Mouse (Mus musculus) spleen, postnatal 10 days (tissue): ENCODE measurements around the gene Tcp11l2.
A peak's percentile ranks its signal among the peaks of the same experiment; 100 is the strongest.

ENCODE experiments used
- DNase-seq, 2 experiments: peaks; one replicate each; pipeline ENCODE4 v3.0.0; 2021 to 2022; ENCODE audit warnings: low spot score in 2 of 2

Tcp11l2 gene

DNA sequence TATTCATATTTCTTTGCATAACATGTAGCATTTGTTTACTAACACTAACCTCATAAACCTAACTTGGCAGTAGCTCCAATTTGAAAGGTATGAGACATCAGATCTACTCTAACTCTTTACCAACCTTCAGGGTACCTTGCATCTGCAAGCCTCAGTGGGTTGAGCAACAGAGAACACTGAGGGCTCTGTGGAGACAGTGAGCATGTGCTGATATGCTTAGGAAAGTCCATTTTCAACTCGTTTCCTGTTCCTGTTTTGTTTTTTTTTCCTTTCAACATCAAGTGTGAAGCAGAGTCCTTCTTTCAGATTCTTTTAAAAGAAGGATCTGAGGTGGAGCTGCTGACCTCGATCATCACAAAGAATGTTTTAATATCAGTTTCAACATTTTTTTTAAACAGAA, 20.3 kb upstream of the Tcp11l2 start:
- DNase-seq = no peak

DNA sequence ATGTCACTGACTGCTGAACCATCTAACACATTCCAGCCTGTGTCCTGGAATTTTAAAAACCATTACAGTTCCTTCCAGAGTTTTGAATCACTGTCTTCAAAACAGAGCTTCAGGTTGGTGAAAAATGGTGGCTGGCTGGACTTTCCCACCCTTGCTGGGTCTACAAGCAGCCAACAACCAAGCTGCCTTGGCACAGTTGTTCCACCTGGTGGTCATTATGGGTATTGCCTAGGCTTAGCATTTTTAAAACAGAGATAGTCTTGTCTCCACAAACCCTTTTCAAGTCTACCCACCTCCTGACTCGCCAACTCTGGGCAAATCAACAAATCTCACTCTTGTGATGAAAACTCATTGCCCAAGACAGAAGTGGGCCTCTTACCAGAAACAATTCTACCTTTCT, 17.9 kb upstream of the Tcp11l2 start:
- DNase-seq = no peak

DNA sequence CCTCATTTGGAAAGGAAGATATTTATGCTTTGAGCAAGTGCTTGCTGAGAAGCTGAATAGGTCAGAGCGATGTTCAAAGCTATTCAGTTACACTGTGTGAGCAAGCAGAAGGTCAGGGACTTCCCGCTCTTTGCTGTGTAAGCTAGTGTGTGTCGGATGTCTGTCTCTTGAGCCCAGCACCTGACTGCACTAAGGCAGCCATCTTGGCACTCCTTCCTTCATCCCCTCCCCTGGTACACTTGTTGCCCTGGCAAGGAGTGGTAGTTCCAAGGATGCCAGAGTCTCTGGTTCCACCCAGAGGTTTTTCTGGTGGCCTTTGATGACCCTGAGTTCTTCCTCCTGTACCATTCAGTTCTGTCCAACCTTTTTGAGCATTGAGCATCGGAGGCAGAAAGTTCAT, 16.4 kb upstream of the Tcp11l2 start:
- no peak for DNase-seq

DNA sequence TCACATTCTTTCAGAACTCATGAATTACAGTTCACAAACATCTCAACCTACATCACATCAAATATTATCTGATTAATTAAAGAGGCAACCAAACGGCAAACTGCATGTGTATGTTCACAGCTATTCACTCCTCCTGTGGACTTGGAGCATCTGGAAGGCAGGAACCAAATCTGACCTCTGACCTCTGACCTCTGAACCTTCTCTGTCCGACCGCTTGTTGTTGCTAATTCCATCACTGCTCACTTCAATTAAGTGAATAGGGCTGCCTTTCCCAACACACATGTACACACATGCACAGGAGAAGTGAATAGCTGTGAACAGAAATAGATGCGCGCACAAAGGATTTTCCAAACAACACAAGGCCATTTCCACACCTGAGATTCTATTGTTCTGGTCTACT, 14.3 kb upstream of the Tcp11l2 start:
- no peak for DNase-seq

DNA sequence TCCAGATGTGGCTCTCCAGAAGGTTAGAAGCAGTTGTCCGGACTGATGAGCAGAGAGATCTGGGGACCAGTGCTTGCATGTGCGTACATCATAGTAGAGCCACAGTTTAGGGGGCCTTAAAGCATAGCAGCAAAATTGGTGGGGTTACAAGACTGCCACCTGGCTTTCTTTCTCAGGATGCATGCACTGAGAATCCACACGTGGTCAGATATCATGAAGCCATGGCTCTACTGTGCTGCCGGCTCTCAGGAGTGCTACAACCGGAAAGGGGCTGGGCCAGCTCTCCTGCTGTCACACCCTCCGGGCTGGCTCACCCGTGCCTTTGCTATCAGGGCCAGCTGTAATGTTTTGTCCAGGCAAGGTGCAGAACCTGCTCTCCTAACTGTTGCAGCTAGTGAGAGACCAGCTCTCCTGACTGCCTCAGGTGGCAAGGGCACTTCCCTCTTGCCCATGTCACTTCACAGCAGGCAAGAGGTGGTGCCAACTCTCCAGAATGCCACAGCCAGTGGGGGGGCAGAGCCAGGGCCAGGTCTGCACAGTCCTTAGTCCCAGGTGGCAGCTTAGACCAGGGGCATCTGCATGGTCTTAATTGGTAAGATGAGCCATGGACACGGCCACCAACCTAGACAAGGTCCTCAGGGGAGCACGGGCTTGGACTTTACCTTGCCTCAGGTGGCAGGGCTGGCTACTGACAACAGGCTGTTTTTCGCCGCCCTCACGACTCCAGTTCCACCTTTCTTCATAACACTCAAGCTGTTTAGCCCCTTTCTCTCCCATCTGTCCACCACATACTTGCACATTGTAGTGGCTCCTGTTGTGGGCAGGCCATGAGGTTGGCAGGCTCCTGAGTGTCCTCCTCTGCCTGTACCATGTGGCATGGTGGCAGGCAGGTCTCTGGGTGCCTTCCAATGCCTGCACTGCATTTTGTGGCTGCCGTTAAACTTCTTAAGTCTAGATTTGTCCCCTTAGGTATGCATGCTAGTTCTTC, 13.6 kb upstream of the Tcp11l2 start:
- peak in 1 of 2 experiments; percentile 61 for DNase-seq

DNA sequence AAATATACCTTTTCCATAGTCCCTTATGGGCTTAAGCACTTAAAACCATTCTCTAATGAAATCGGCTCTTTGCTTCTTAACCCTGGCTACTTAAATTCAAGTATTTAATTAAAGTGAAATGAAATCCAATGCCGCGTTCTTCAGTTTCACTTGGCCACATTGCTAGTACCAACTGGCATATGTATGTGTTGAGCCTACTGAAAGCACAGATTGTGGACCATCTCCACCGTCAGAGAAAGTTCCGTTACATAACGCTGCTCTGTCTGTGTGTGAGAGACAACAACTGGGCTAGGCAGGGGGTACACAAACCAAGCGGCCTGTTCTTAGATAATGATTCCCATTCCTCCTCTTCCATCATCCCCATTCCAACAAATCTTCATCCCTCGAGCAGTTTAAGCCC, 12.0 kb upstream of the Tcp11l2 start:
- no peak for DNase-seq

DNA sequence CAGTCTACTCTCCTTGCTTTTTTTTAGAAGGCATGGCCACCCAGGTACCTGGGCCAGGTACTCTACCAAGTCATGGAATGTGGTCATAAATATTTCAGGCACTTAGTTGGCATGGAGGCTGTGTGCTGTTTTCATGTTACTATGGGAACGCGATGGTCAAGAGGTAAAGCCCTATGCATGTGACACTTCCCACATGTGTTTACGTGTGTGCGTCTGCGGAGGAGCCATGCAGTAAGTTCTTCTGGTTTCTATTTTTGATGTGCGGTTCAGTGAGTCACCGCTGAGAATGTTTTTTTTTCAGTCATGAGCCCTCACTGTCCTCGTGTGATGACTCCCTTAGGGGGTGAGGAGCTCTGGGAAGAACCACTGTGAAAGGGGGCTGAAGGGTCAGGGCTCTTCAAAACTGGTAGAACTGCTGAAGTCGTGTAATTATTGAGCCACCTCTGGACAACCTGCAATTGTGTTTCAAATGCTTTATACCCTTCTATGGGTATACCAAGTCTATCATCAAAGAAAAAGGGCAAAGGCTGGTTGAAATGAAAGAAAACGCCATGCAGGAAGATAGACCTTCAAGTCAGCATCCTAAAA, 5.3 kb upstream of the Tcp11l2 start:
- no peak for DNase-seq

DNA sequence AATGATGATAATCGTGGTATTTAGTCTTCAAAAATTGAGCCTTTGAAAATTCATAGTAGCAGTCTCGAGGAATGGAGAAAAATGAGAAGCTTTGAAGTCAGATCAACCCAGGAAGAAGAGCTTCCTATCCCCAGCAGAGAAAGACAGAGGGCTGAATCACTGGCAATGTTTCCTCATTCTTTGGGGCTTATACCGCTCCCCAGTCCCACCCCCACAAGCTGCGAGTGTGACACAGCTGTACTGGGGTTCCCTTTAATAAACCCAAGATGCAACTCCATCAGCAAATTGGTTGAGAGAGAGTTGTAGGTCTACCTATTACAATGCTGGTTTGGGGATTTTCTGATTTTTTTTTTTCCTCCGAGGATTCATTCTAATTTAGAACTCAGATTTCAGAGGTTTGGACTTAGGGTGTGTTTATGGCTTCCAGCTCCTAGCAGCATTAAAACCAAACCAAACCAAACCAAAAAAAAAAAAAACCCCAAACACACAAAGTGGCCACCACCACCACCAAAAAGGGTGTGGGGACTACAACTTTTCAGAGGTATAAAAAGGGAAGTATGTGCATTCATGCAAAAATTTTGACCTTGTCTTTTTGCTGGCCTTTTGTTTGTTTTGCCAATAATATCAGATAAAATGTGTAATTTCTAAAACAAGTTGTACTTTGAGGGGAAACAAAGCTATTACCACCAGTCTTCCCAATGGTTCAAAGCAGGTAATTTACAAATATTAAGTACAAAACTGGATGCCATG, 2.6 kb upstream of the Tcp11l2 start:
- DNase-seq = peak in 1 of 2 experiments; percentile 39

DNA sequence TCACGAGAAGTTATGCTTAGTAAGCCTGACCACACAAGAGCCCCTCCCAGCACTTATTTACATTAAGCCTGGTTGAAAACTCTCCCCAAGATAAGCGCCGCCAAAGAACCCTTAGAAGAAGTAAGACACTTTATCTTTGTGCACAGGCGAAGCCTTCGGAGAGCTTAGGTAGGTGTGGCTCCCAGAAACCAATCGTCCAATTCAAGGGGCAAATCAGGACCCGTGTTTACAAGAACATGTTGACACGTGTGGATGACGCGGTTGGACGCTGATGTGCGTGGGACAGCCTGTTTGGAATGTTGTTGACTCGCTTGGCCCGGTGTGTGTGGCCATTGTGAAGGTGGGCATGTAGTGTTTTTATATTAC, 414 bp upstream of the Tcp11l2 start:
- no peak for DNase-seq

DNA sequence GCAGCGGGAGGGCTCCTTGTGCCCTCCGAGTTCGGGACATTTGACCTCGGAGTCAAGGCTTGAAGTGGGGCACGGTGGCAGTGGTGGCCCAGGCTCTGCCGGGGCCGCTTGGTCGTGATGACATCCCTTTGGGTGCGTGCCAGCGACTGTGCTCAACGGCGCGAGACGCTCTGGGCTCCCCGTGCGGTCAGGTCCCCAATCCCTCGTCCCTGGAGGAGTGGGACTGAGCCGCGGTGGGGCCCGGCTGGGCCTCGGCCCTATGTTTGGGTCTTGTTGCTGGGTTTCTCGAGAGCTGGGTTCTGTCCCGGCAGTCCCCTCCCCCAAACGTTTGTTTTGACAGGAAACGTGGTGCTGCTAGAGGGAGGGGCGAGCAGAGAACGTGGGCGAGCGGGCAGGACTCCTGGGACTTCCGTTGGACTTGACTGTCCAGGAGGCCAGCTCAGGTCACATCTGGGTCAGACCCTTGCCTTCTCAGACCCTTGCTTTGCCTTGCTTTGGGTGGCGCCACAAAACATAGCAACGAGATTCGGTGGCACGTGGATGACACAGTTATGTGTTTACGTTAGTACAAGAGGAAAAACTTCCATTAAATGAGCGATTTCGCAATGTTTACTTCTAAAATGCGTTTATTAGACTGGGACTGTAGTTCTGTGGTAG, 773 bp downstream of the Tcp11l2 start:
- peak; percentile 81 to 87 for DNase-seq

DNA sequence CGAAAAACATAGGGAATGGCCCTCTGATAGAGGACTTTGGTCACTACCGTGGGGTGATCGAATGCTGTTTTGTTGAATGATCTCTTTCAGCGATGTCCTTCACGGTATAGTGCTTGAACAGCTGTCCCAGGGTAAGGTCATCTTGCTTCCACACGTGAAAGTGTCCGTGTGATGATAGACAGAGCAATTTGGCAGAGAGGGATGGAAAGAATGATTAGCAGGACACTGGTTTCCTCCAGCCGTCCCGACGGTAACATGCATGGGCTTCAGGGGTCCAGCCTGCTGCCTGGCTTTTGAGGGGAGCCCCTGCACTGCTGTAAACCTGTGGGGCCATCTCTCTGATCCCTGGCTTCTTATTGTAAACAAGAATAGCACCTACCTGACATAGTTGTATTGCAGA, 2.3 kb downstream of the Tcp11l2 start:
- DNase-seq = no peak

DNA sequence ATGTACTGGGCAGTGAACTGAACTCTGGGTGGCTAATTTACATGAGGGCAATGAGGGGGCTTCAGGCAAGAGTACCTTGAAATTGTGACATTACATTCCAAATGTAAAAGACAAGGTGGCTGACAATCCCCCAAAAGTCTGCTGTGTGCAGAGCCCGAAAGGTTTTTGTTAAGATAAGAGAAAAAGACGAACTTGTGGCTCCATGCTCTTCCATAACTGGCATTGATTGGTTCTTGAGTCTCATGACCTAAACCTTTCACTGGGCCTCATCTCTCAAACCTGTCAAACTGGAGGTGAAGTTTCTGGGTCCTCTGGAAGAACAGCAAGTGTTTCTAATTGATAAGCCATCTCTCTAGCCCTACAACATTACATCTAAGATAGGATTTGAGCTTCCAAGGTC, 3.1 kb downstream of the Tcp11l2 start:
- DNase-seq = no peak

DNA sequence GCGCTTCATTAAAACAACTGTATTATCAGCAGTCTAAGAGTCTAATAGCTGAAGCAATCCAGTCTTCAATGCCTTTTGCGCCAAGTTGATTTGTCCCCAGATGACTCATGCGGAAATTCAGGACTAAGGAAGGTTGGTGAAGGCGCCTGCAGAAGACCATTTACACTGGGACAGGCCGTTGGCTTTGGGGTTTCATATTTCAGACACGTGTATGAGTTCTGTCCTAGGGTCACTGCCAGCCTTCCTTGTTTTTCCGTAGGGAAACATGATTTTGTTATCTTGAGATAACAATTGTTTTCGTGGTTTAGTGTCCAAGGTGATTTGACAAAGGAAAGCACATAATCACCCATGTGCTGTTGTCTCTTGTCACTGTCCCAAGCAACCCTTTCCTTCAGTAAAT, 4.8 kb downstream of the Tcp11l2 start:
- no peak for DNase-seq

DNA sequence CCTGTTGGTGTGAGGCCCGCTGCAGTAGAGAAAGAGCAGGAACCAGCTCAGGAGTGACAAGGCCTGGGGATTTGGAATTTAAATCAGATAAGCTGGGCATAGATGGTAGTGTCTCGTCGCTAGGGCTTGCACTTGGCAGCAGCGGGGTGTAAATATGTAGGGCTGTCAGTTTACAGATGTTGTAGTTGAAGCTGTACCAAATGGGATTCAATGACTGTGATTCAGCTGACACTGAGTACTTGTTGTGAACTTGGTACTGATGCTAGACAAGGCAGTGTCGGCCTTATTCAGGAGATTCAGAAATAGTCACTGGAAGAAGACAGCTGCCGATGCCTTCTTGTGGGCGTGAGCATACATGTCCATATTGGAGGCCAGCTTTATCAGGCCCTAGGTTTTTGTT, 5.8 kb downstream of the Tcp11l2 start:
- no peak for DNase-seq

DNA sequence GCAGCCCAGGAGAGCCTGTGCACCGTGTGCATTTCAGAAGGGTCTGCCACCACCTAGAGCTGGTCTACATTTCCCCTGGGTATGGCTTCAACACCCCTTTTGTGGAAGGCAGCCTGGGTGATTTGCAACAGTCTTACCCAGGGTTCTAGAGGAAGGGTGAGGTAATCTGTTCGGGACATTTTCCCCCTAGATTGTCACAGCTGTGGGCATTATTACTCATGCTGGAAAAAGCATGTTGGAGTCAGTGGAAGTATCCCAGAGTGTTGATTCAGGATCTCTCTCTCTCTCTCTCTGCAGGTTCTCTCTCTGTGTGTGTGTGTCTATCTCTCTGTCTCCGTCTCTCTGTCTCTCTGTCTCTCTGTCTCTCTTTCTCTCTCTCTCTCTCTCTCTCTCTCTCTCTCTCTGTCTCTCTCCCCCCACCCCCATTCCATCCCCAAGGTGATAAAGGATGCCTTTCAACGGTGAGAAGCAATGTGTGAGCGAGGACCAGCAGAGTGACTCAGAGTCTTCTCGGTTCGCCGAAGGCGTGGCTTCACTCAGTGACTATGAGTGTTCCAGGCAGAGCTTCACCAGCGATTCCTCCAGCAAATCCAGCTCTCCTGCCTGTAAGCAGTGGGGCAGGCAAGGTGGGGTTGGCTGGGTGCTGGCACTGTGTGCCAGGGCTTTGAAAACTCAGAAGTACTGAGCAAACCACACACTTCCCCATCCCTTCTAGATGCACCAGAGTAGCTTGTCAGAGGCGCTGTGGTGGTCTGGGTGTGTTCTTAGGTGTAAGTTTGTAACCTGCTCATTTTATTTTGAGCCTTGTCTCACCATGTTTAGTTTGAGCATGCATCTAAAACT, 8.2 kb downstream of the Tcp11l2 start:
- DNase-seq = no peak

DNA sequence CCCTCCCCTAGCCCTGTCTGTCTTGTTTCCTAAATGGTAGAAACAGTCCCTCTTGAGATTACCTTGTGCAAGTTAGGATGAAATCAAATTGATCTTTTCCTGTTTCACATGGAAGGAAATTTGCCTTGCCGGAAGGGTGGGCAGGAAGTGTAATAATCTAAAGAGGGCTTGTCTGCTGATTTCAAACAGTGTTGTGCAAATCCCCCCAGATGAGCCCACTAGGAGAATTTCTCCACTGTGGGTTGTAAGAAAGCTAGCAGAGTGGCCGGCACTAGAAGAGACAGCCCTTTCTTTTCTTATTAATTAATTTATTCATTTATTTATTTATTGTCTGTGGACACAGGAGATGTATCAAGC, 8.8 kb downstream of the Tcp11l2 start:
- no peak for DNase-seq

DNA sequence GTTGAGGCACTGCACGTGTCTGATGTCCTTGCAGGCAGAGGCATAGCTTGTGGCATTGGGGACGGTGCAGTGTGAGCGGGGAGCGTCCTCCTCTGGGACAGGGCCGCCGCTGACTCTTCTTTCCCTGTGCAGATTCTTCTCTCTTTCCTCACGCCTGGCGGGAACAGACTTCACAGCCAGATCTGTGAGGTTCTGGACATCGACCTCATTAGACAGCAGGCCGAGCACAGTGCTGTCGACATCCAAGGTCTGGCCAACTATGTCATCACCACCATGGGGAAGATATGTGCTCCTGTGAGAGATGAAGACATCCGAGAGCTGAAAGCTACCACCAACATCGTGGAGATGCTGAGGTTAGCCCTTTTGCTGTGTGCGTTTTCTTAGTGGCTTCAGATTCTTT, 14.5 kb downstream of the Tcp11l2 start:
- DNase-seq = no peak

DNA sequence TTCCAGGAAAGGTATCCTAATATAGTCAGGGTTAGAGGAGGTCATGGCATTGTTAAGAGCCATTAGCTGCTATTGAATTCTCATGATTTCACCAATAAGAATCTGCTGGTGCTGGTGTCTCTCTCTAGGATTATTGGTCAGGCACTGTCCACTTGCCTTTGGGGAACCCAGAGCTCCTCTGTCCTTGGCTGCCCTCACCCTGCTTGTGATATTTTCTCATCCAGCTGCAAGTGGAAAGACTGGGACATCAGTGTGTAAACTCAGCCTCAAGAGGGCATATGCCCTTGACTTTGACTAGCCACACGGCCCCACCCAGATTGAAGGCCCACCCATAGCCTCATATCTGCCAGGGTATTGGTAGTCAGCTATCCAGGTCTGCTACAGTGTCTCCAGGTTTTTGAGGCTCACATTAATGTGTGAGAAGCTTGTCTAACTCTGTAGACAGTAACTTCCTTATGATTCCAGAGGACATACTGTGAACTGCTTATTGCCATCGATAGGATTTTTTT, 15.3 kb downstream of the Tcp11l2 start:
- DNase-seq = no peak

DNA sequence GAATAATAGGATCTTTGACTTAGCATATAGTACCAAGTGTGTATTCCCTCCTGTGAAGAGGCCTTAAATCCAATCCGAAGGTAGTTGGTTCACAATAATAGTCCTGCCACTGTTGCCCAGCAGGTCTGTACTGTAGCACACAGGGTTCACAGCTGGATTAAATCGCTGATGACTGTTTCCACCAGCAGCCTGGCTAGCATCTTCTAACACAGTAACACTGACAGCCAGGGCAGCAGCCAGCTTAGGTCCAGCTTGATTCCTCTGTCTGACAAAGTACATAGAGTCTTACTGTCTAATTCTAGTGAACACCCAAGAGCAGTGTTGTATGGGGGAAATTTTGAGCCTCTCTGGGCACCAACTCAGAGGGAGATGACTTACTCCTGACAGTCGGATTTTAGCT, 16.3 kb downstream of the Tcp11l2 start:
- no peak for DNase-seq

DNA sequence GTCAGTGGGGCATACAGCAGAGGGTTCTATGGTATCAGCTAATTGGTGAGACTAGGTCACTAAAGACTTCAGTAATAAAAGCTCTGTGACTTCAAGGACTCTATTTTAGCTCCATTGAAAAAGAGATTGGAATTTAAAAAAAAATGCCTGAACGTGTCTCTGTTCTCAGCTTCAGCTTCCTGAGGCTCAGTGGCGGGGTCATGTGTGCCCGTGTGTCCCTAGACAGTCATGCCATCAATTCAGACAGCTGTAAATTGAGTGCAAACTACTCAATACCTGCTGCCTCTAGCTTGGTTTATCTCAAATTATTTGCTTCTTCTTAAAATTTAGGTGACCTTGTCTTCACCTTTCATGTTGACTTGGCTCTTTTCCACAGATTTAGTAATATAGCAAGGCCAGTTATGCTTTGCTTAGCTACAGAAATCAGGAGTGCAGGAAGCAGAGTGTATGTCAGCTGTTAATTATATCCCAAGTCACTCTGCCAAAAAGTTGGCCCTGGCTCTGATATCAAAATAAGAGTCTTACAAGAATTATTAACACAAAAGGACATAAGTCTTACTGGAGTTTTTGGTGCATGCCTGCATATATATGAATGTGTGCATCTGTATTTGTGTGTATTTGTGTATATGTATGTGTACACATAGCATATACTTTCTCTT, 20.8 kb downstream of the Tcp11l2 start:
- no peak for DNase-seq

DNA sequence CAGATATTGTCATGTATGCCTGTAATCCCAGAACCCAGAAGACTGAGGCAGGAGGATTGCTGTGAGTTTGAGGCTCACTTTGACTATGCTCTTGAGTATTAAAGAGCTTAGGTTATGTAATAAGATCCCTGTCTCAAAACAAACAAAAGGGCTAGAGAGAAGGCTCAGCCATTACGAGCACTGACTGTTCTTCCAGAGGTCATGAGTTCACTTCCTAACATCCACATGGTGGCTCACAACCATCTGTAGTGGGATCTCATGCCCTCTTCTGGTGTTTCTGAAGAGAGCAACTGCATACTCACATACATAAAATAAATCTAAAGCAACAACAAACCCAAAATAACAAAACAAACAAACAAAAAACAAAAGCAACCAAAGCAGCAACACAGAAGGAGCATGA, 21.7 kb downstream of the Tcp11l2 start:
- DNase-seq = no peak
